23 mouse cellular contexts compared by ENCODE assay signal in the genomic region with DNA sequence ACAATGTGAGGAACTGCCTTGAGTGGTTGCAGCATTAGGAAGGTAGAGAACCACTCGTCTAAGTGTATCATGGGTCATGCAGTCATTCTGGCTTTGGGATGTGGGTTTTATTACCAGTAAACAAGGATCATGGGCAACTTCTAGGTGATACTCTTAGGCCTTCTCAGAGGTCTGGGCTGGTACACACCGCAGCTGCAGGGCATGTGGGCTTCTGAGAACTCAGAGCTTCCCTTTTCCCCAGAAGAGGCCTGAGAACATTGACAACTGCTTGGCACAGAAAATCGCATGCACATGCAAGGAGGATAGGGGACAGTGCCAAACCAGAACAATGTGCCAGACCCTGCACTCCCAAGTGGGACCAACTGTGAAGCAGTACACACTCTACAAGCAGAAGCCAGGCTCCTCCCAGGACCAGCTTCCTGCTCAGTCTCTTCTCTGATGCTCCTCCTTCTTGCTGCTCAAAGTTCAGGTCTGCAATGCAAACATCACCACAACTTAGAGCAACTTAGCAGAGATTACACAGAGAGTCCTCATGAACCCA.
DNase-seq lines count a peak whose midpoint lies in the region; ATAC-seq and TF ChIP-seq lines count a peak whose summit lies in the region.
"Had no signal": no experiment of that assay in that cellular context is flagged by ENCODE, and none has a peak within 500 bp of the region (broad histone marks: within the 10 kb centered on the region; RNA-seq: fewer than 3 reads in every experiment).

No protein-coding gene starts in this region.

- no peak overlapping the region for H3K27ac ChIP-seq in hindbrain, postnatal 0 days
- H3K27ac ChIP-seq in hindbrain, embryonic 11.5 days (ENCODE audit: low read depth, low read length) = no peak overlapping the region
- H3K27ac ChIP-seq: forebrain, embryonic 12.5 days; hindbrain, embryonic 14.5 days; limb, embryonic 12.5 days; midbrain, embryonic 13.5 days had no signal

- no peak overlapping the region for H3K4me3 ChIP-seq in hindbrain, postnatal 0 days (ENCODE audit: low read length)
- no peak overlapping the region for H3K4me3 ChIP-seq in hindbrain, embryonic 11.5 days (ENCODE audit: low read depth, low read length)
- H3K4me3 ChIP-seq: forebrain, embryonic 12.5 days; gastrocnemius, adult 2 months; limb, embryonic 12.5 days; megakaryocyte, embryonic 14.5 days; midbrain, embryonic 13.5 days had no signal

- no peaks in the 10 kb centered on the region for H3K4me1 ChIP-seq in hindbrain, postnatal 0 days (ENCODE audit: insufficient read depth, low read length)
- no peaks in the 10 kb centered on the region for H3K4me1 ChIP-seq in hindbrain, embryonic 11.5 days (replicated peaks; ENCODE audit: control insufficient read depth, insufficient read depth, low read length)
- H3K4me1 ChIP-seq: forebrain, embryonic 12.5 days; megakaryocyte, embryonic 14.5 days; midbrain, embryonic 13.5 days had no signal

- no peaks in the 10 kb centered on the region for H3K36me3 ChIP-seq in hindbrain, postnatal 0 days (ENCODE audit: insufficient read depth, low read length)
- H3K36me3 ChIP-seq in hindbrain, embryonic 11.5 days (ENCODE audit: control insufficient read depth, insufficient read depth, low read length) = no peaks in the 10 kb centered on the region
- H3K36me3 ChIP-seq: forebrain, embryonic 12.5 days; limb, embryonic 12.5 days; midbrain, embryonic 13.5 days had no signal

- WGBS in hindbrain, postnatal 0 days = 74% methylated on average over 3 of the region's 3 CpGs
- WGBS in hindbrain, embryonic 11.5 days = 88% methylated on average over 3 of the region's 3 CpGs

- H3K9ac ChIP-seq in hindbrain, postnatal 0 days (replicated peaks; ENCODE audit: low read length) = no peak overlapping the region
- no peak overlapping the region for H3K9ac ChIP-seq in hindbrain, embryonic 11.5 days (ENCODE audit: low read depth, low read length)
- H3K9ac ChIP-seq: forebrain, embryonic 12.5 days; hindbrain, embryonic 14.5 days; limb, embryonic 12.5 days; liver, postnatal 0 days; midbrain, embryonic 13.5 days had no signal

- H3K9me3 ChIP-seq in hindbrain, postnatal 0 days (ENCODE audit: low read length) = no peaks in the 10 kb centered on the region
- H3K9me3 ChIP-seq in hindbrain, embryonic 11.5 days (ENCODE audit: control insufficient read depth, low read length) = no peaks in the 10 kb centered on the region
- H3K9me3 ChIP-seq: forebrain, embryonic 12.5 days; limb, embryonic 12.5 days; midbrain, embryonic 13.5 days had no signal

- H3K27me3 ChIP-seq in hindbrain, postnatal 0 days (ENCODE audit: insufficient read depth, low read length) = no peaks in the 10 kb centered on the region
- H3K27me3 ChIP-seq in hindbrain, embryonic 11.5 days (ENCODE audit: control insufficient read depth, insufficient read depth, low read length) = no peaks in the 10 kb centered on the region
- H3K27me3 ChIP-seq: forebrain, embryonic 12.5 days; limb, embryonic 12.5 days; midbrain, embryonic 13.5 days had no signal

- ATAC-seq in hindbrain, postnatal 0 days = no peak
- ATAC-seq in hindbrain, embryonic 11.5 days (ENCODE audit: low FRiP score) = no peak
- ATAC-seq in CD4-positive, CD25-positive, alpha-beta regulatory T cell, adult 4 months = peak; percentile 47
- ATAC-seq: liver, postnatal 0 days; midbrain, embryonic 13.5 days had no signal

- peak; percentile 34 for DNase-seq in adrenal gland, postnatal 10 days
- DNase-seq in adrenal gland, postnatal 36 days = no peak
- peak; percentile 10 for DNase-seq in hindbrain, postnatal 0 days (ENCODE audit: low spot score)
- DNase-seq in hindbrain, embryonic 11.5 days (ENCODE audit: low spot score) = no peak
- DNase-seq in thymus, postnatal 10 days (ENCODE audit: low spot score in 2 of 2) = peak; percentile 32 to 40
- DNase-seq in layer of hippocampus, postnatal 14 days (ENCODE audit: low spot score in 2 of 2) = no peak
- DNase-seq in heart, postnatal 14 days = no peak
- DNase-seq: adrenal gland, adult 8-10 months; cerebellum, adult 8-10 months; gastrocnemius, adult 2 months; heart, adult 18-20 months; heart, postnatal 36 days; kidney, adult 8-10 months; kidney, postnatal 10 days; liver, postnatal 0 days; lung, postnatal 14 days had no signal

- no peak overlapping the region for H3K4me2 ChIP-seq in hindbrain, postnatal 0 days (ENCODE audit: low read depth, low read length)
- no peak overlapping the region for H3K4me2 ChIP-seq in hindbrain, embryonic 11.5 days (replicated peaks; ENCODE audit: low read depth, low read length)
- H3K4me2 ChIP-seq: forebrain, embryonic 12.5 days; hindbrain, embryonic 14.5 days; limb, embryonic 12.5 days; liver, embryonic 11.5 days; midbrain, embryonic 13.5 days had no signal

- intact Hi-C loops in heart, postnatal 14 days (cut with DNase I) = no loop called here

- TF ChIP-seq CTCF in hindbrain, postnatal 0 days (IDR thresholded peaks at IDR 0.05; ENCODE audit: low read depth) = no peak

Comparison
In these comparisons a context has a peak if more than half of its experiments do, and no peak if none do; other contexts are left out.
1. DNase-seq: peak in adrenal gland, postnatal 10 days (single experiment), hindbrain, postnatal 0 days (single experiment) and thymus, postnatal 10 days (2 of 2); none in adrenal gland, postnatal 36 days (0 of 2), hindbrain, embryonic 11.5 days (single experiment), layer of hippocampus, postnatal 14 days (0 of 2) and heart, postnatal 14 days (0 of 2).